Mouse (Mus musculus): Measurements from ENCODE around the gene Pick1. TPM values are rescaled to one million over a fixed set of nuclear protein-coding genes. Genes with fewer than 3 reads are reported as not detected.
"Not testable (repeated sequence)": the region's sequence is repeated elsewhere in the genome, so short reads cannot be mapped to it uniquely, and the experiment has no call there.

The Pick1 gene
- polyA plus RNA-seq, 1 experiment, result 9.5 TPM

DNA sequence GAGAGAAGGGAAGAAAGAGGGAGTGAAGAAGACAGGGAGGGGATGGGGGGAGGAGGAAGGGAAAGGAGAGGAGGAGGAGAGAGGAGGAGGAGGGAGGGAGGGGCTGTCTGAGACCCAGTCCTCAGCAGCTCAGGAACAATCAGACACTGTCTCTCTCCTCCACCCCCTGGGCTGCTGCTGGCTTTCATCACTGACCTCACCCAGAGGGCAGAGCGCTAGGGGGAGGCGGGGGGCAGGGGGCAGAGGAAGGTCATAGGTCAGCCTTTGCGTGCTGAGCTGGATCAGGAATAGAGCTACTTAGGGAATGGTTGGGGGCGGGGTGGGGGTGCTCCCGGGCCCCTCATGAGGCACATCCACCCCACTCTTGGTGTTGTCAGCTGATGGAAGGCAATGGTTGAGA is 5.3 kb upstream of the Pick1 start:
- peaks cover 16% of the 10 kb centered on the region for H3K4me1 ChIP-seq
- H3K36me3 ChIP-seq (replicated peaks; ENCODE audit: low read length), result no peaks in the 10 kb centered on the region
- peaks cover 38% of the 10 kb centered on the region for H3K27me3 ChIP-seq (replicated peaks)
- TF ChIP-seq GATA1 (IDR thresholded peaks at IDR 0.05; ENCODE audit: borderline replicate concordance, low read length), result no peak
- TF ChIP-seq FLI1 (IDR thresholded peaks at IDR 0.05; ENCODE audit: low read length), result no peak
- H3K9me3 ChIP-seq, result 0 out of 2 replicates have a peak, but pooled peaks cover 2% of the 10 kb centered on the region
- H3K4me3 ChIP-seq (replicated peaks), result no peak overlapping the region

DNA sequence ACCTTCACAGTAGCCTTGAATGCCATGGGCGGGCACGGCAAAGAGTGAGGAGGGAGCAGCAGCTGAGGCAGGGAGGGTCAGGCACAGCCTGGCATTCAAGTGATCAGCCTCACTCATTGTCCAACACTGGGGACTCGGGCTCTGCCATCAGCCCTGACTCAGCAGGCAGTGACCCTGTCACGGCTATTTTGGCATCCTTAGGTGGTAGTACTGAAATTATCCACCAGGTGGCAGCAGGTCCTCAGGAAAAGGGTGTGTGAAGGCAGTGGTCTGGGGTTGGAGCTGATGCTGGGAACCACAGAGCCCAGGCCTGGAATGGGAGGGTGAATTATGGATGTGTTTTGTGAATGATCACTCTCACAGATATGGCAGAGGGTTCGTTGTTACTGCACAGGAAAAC is 4.3 kb upstream of the Pick1 start:
- Histone ChIP-seq H3K4me1 (peaks cover 19% of the 10 kb centered on the region), H3K9me3 (0 out of 2 replicates have a peak, but pooled peaks cover 2% of the 10 kb centered on the region), H3K36me3 (replicated peaks; ENCODE audit: low read length) (no peaks in the 10 kb centered on the region), H3K4me3 (replicated peaks) (peak overlapping the region; percentile 77), H3K27me3 (replicated peaks) (peaks cover 35% of the 10 kb centered on the region)
- TF ChIP-seq FLI1 (IDR thresholded peaks at IDR 0.05; ENCODE audit: low read length), result no peak
- no peak for TF ChIP-seq GATA1 (IDR thresholded peaks at IDR 0.05; ENCODE audit: borderline replicate concordance, low read length)

GRCm38 (mm10) chr15:79225780-79226179 is 3.2 kb upstream of the Pick1 start:
- peaks cover 25% of the 10 kb centered on the region for H3K27me3 ChIP-seq (replicated peaks)
- not testable (repeated sequence) for H3K36me3 ChIP-seq (replicated peaks; ENCODE audit: low read length); H3K9me3 ChIP-seq; H3K4me3 ChIP-seq (replicated peaks)
- peaks cover 22% of the 10 kb centered on the region for H3K4me1 ChIP-seq

GRCm38 (mm10) chr15:79235268-79235667 is 6.3 kb downstream of the Pick1 start:
- no peaks in the 10 kb centered on the region for H3K27me3 ChIP-seq (replicated peaks)
- peaks cover 19% of the 10 kb centered on the region for H3K4me1 ChIP-seq
- peaks cover 82% of the 10 kb centered on the region for H3K36me3 ChIP-seq (replicated peaks; ENCODE audit: low read length)
- no peak for TF ChIP-seq FLI1 (IDR thresholded peaks at IDR 0.05; ENCODE audit: low read length)
- TF ChIP-seq GATA1 (IDR thresholded peaks at IDR 0.05; ENCODE audit: borderline replicate concordance, low read length), result no peak
- no peak overlapping the region for H3K4me3 ChIP-seq (replicated peaks)
- H3K9me3 ChIP-seq, result no peaks in the 10 kb centered on the region

- Histone ChIP-seq H3K27me3 (replicated peaks) (no peaks in the 10 kb centered on the region), H3K36me3 (replicated peaks; ENCODE audit: low read length) (peaks cover 82% of the 10 kb centered on the region), H3K4me1 (peaks cover 19% of the 10 kb centered on the region), H3K4me3 (replicated peaks) (no peak overlapping the region), H3K9me3 (peaks cover 8% of the 10 kb centered on the region)
- TF ChIP-seq GATA1 (IDR thresholded peaks at IDR 0.05; ENCODE audit: borderline replicate concordance, low read length) (no peak), FLI1 (IDR thresholded peaks at IDR 0.05; ENCODE audit: low read length) (no peak)
Measured at GRCm38 (mm10) chr15:79238036-79238435, 9.1 kb downstream of the Pick1 start.

DNA sequence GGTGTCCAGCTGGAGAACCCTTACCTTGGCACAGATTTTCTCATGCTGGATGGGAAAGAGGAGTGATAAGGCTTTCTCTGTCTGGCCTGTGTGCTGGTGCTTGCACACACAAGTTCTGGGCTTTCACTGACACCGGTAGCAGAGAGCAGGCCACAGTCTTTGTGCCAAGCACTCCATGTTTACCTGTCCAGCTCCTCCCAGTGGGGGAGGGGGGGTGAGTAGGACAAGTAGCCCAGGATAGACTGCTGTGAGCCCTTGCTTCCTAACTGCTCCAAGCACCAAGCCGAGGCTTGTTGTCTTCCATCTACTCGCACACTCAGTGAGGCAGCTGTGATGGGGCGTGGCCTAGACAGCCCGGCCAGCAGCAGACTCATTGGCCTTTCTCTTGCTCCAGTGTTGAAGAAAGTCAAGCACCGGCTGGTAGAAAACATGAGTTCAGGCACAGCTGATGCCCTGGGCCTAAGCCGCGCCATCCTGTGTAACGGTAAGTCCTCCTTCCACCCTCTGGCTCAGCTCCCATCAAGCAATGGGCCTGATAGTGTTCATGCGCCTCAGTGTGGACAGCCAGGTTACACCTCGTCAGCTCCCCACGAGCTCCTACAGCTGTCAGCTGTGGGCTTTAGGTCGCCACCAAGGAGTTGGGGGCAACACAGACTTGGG is 13.7 kb downstream of the Pick1 start:
- Histone ChIP-seq H3K36me3 (replicated peaks; ENCODE audit: low read length) (peaks cover 84% of the 10 kb centered on the region), H3K27me3 (replicated peaks) (peaks cover 2% of the 10 kb centered on the region)

GRCm38 (mm10) chr15:79243234-79244042 is 14.5 kb downstream of the Pick1 start:
- H3K36me3 ChIP-seq (replicated peaks; ENCODE audit: low read length), result peaks cover 84% of the 10 kb centered on the region
- peaks cover 2% of the 10 kb centered on the region for H3K27me3 ChIP-seq (replicated peaks)
- peak overlapping the region; percentile 76 for H3K4me3 ChIP-seq (replicated peaks)
- TF ChIP-seq GATA1 (IDR thresholded peaks at IDR 0.05; ENCODE audit: borderline replicate concordance, low read length) (no peak), FLI1 (IDR thresholded peaks at IDR 0.05; ENCODE audit: low read length) (no peak)
- peaks cover 8% of the 10 kb centered on the region for H3K9me3 ChIP-seq
- H3K4me1 ChIP-seq, result peaks cover 45% of the 10 kb centered on the region

More for the DNA sequence above, 13.7 kb downstream of the Pick1 start:
- no peak overlapping the region for H3K4me3 ChIP-seq (replicated peaks)
- H3K9me3 ChIP-seq, result peaks cover 8% of the 10 kb centered on the region
- H3K4me1 ChIP-seq, result peaks cover 45% of the 10 kb centered on the region
- no peak for TF ChIP-seq FLI1 (IDR thresholded peaks at IDR 0.05; ENCODE audit: low read length)
- no peak for TF ChIP-seq GATA1 (IDR thresholded peaks at IDR 0.05; ENCODE audit: borderline replicate concordance, low read length)

DNA sequence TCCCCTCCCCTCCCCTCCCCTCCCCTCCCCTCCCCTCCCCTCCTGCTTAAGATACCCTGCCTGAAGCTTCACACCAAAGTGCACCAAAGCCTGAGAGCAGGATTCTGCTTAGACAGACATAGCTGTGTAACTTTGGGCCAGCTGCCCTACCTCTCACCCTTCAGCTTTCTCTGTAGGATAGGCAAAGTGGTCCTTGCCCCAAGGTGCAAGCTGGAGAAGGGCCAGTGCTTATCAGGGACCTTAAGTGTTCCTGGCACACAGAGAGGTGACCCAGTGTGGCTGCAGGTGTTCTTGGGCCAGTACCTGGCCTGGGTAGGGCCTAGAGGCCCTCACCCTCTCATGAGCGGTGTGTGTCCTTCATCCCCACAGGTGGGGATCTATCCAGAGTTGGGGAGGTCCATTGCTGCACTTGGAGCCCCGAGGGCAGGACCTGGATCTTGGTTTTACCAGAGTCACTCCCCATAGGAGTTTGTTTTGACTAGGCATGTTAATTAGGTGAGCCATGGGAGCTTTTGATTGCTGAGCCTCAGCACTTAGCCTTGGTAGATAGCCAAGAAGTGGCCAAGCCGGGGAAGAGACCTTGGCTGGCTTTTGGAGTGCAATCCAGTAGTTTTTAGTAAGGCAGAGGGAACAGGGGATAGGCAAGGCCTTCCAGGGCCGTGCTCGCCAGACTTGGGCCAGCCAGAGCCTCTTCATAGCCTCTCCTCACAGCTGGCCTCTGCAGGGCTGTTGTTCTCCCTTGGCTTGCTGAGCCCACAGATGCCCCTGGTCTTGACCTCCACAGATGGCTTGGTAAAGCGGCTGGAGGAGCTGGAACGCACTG is 15.3 kb downstream of the Pick1 start:
- Histone ChIP-seq H3K4me3 (replicated peaks) (no peak overlapping the region), H3K4me1 (peaks cover 45% of the 10 kb centered on the region), H3K36me3 (replicated peaks; ENCODE audit: low read length) (peaks cover 84% of the 10 kb centered on the region), H3K9me3 (peaks cover 8% of the 10 kb centered on the region), H3K27me3 (replicated peaks) (peaks cover 7% of the 10 kb centered on the region)
- no peak for TF ChIP-seq FLI1 (IDR thresholded peaks at IDR 0.05; ENCODE audit: low read length)

GRCm38 (mm10) chr15:79245321-79245720 is 16.3 kb downstream of the Pick1 start:
- Histone ChIP-seq H3K27me3 (replicated peaks) (peaks cover 18% of the 10 kb centered on the region), H3K36me3 (replicated peaks; ENCODE audit: low read length) (peaks cover 76% of the 10 kb centered on the region), H3K4me3 (replicated peaks) (no peak overlapping the region), H3K9me3 (peaks cover 8% of the 10 kb centered on the region), H3K4me1 (peaks cover 45% of the 10 kb centered on the region)
- TF ChIP-seq GATA1 (IDR thresholded peaks at IDR 0.05; ENCODE audit: borderline replicate concordance, low read length) (no peak), FLI1 (IDR thresholded peaks at IDR 0.05; ENCODE audit: low read length) (no peak)

Data from megakaryocyte, embryonic 14.5 days (primary cell).